In the genomic region with DNA sequence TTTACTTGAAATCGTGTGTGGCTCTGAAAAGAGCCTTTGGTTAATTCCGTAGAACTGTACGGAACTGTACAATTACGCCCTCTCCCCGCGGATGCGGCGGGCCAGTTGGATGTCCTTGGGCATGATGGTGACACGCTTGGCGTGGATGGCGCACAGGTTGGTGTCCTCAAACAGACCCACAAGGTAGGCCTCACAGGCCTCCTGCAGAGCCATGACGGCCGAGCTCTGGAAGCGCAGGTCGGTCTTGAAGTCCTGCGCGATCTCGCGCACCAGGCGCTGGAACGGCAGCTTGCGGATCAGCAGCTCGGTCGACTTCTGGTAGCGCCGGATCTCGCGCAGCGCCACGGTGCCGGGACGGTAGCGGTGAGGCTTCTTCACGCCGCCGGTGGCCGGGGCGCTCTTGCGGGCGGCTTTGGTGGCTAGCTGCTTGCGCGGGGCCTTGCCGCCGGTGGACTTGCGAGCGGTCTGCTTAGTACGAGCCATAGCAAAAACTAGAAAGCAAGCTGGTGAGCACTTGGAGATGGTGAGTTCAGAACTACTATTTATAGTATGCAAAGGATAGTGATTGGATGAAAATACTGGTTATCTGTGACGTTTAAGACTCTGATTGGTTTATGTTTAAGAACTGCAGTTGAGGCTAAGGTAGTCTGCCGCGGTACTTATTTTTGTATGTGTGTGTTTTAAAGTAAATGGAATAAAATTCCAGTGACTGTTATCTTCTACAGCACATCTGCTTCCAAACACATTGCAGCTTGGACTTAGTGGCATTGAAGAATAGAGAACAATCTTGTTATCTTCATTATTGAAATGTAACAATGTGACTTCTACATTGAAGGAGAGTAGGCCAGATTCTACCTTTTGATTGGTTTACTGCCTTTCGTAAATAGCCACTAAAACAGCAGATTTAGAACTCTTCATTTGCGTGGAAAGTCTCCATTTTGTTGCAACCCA, we compare ENCODE assay signal across 8 mouse cellular contexts. TPM values are rescaled to one million over a fixed set of nuclear protein-coding genes. Genes with fewer than 3 reads are reported as not detected.
DNase-seq lines count a peak whose midpoint lies in the region; ATAC-seq lines count a peak whose summit lies in the region.
"Not testable (repeated sequence)": the region's sequence is repeated elsewhere in the genome, so short reads cannot be mapped to it uniquely, and the experiment has no call there.

A gene (minus strand): TSS at position 516 of the 951 bp plus-strand sequence.

- peak; percentile 80 for DNase-seq in Muller cell, postnatal 12 days (ENCODE audit: inconsistent ontology term)
- peak; percentile 70 to 75 for DNase-seq in cerebellum, postnatal 10 days
- DNase-seq in frontal cortex, postnatal 14 days (ENCODE audit: low spot score in 2 of 2): peak; percentile 36 to 48
- peak; percentile 88 for DNase-seq in hindbrain, embryonic 14.5 days (ENCODE audit: low spot score)
- peak; percentile 52 to 86 for DNase-seq in layer of hippocampus, postnatal 14 days (ENCODE audit: low spot score in 2 of 2)
- peak; percentile 57 for DNase-seq in lung, postnatal 14 days
- DNase-seq in retina, adult 2 months (ENCODE audit: low read depth, low spot score): peak; percentile 71
- peak; percentile 61 to 72 for DNase-seq in thymus, postnatal 36 days

- peak within 1 kb of the TSS; percentile 90 for H3K4me2 ChIP-seq in hindbrain, embryonic 14.5 days (replicated peaks)

- H3K9ac ChIP-seq in hindbrain, embryonic 14.5 days: peak within 1 kb of the TSS; percentile 50

- peak within 1 kb of the TSS; percentile 87 for H3K27ac ChIP-seq in hindbrain, embryonic 14.5 days

- not testable (repeated sequence) for H3K36me3 ChIP-seq in hindbrain, embryonic 14.5 days (replicated peaks; ENCODE audit: control insufficient read depth, insufficient read depth)

- ATAC-seq in hindbrain, embryonic 14.5 days (ENCODE audit: low FRiP score): peak; percentile 75

- not testable (repeated sequence) for H3K27me3 ChIP-seq in hindbrain, embryonic 14.5 days (ENCODE audit: control insufficient read depth, insufficient read depth, low read length)

- H3K9me3 ChIP-seq in hindbrain, embryonic 14.5 days (ENCODE audit: control insufficient read depth, low read length): not testable (repeated sequence)

- peak within 1 kb of the TSS; percentile 49 for H3K4me3 ChIP-seq in hindbrain, embryonic 14.5 days (replicated peaks; ENCODE audit: low read length)

- under 1% methylated on average over 27 of the region's 52 CpGs for WGBS in hindbrain, embryonic 14.5 days

- H3K4me1 ChIP-seq in hindbrain, embryonic 14.5 days (replicated peaks; ENCODE audit: control insufficient read depth, insufficient read depth, low read length): peaks cover 30% of the 10 kb centered on the region

RNA-seq across cellular contexts. Expression of the gene that starts here (rescaled TPM):
- polyA plus RNA-seq in hindbrain, embryonic 14.5 days (2014; fragmentation: Nextera tagmentation; extraction: Ambion mirVana): 0.94 and 2.1 TPM in 2 replicates
- 10 to 100 TPM; 29.8 to 47.4 TPM for total RNA-seq in layer of hippocampus, postnatal 14 days (2021)

Comparison
In these comparisons a context has a peak if more than half of its experiments do, and no peak if none do; other contexts are left out.
1. Peak in every context shown above with its lines: DNase-seq, ATAC-seq, H3K4me3 ChIP-seq and H3K27ac ChIP-seq.